Mouse (Mus musculus) hindbrain, embryonic 16.5 days (tissue): ENCODE results near the gene Il31ra. TPM values are rescaled to one million over a fixed set of nuclear protein-coding genes. Genes with fewer than 3 reads are reported as not detected.
"Not testable (repeated sequence)": the region's sequence is repeated elsewhere in the genome, so short reads cannot be mapped to it uniquely, and the experiment has no call there.

Experiments used
- ATAC-seq: fragments of 200-750 bp; cut with Nextera tagmentation; 2 replicates; pipeline ENCODE4 v1.8.0; 2017; ENCODE audit warnings: moderate TSS enrichment, moderate library complexity
- H3K27ac ChIP-seq: fragments of 300-500 bp; sonication (generic); 2 replicates; pipeline ENCODE4 v1.5.1; 2014; ENCODE audit warnings: low read depth, mild to moderate bottlenecking, control low read depth, low read length, moderate library complexity
- H3K27me3 ChIP-seq: fragments of 300-500 bp; sonication (generic); replicated peaks from 2 replicates; pipeline ENCODE4 v1.6.1; 2014; ENCODE audit warnings: low read length; ENCODE audit not compliant: control insufficient read depth, insufficient read depth
- H3K36me3 ChIP-seq: fragments of 300-500 bp; sonication (generic); 2 replicates; pipeline ENCODE4 v1.6.1; 2014; ENCODE audit warnings: mild to moderate bottlenecking, low read length, moderate library complexity, mixed read lengths; ENCODE audit not compliant: control insufficient read depth, insufficient read depth
- H3K4me1 ChIP-seq: fragments of 300-500 bp; sonication (generic); 2 replicates; pipeline ENCODE4 v1.6.1; 2014; ENCODE audit warnings: low read depth, low read length; ENCODE audit not compliant: control insufficient read depth, insufficient read depth
- H3K4me2 ChIP-seq: fragments of 300-500 bp; sonication (generic); 2 replicates; pipeline ENCODE4 v1.6.1; 2014; ENCODE audit warnings: mild to moderate bottlenecking, low read length, control low read depth, moderate library complexity
- H3K4me3 ChIP-seq: fragments of 300-500 bp; sonication (generic); 2 replicates; pipeline ENCODE4 v1.5.1; 2014; ENCODE audit warnings: mild to moderate bottlenecking, low read length, control low read depth, moderate library complexity
- H3K9ac ChIP-seq: fragments of 300-500 bp; sonication (generic); 2 replicates; pipeline ENCODE4 v1.6.1; 2014; ENCODE audit warnings: low read depth, mild to moderate bottlenecking, control low read depth, low read length, moderate library complexity
- H3K9me3 ChIP-seq: fragments of 300-500 bp; sonication (generic); 2 replicates; pipeline ENCODE4 v1.6.1; 2014; ENCODE audit warnings: mild to moderate bottlenecking, low read length, moderate library complexity; ENCODE audit not compliant: control insufficient read depth
- WGBS: fragments of 180-500 bp; shearing (Covaris S2); extraction: QIAGEN DNeasy Blood & Tissue Kit; methylation state at CpG from one replicate; pipeline ENCODE4 v1.1.7; 2014; 5-methylcytosine and 5-hydroxymethylcytosine counted together
- polyA plus RNA-seq: library from polyadenylated mRNA; unstranded; fragments of >200 nt; fragmentation: Nextera tagmentation; extraction: Ambion mirVana; gene quantifications from 2 replicates; pipeline ENCODE4 v1.2.1, GENCODE M21; 2015

Gene Il31ra
- polyA plus RNA-seq, result 0.16 TPM in 1 of 2 replicates, not detected in the other

DNA sequence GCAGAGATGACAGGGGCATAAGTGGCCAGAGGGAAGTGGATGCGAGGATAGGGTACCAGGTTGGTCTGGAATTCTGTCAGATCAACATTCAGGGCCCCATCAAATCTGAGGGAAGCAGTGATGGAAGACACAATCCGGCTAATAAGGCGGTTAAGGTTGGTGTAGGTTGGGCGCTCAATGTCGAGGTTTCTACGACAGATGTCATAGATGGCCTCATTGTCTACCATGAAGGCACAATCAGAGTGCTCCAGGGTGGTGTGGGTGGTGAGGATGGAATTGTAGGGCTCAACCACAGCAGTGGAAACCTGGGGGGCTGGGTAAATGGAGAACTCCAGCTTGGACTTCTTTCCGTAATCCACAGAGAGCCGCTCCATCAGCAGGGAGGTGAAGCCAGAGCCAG, at the start of gene Il31ra:
TSS of gene Il31ra (minus strand) at position 101 of the 400 bp plus-strand sequence.
- WGBS, result 100% methylated on average over 3 of the region's 8 CpGs
- not testable (repeated sequence) for H3K4me3 ChIP-seq, H3K27ac ChIP-seq, H3K4me2 ChIP-seq, H3K36me3 ChIP-seq, H3K4me1 ChIP-seq, H3K27me3 ChIP-seq, H3K9me3 ChIP-seq, ATAC-seq, H3K9ac ChIP-seq

DNA sequence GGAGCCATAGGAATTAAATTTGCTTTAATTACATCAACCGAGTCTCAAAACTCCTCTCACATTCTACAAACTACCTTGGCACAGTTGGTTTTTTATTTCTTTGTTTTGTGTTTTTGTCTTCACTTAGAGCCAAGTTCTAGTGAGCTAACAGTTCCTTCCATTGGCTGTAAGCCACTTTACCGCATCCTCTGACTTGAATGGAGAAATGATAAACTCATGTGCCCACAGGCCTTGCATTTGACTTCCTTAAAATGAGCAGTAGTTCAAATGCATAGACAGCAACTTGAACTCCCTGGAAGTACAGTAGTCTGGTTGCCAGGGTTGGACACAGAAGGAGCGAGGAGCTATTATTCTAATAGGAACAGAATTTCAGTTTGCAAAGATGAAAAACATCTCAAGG, 48.7 kb upstream of the Il31ra start:
- 89% methylated on average over 3 of the region's 3 CpGs for WGBS
- Histone ChIP-seq H3K9ac (no peak overlapping the region), H3K4me1 (no peaks in the 10 kb centered on the region), H3K4me2 (no peak overlapping the region), H3K27ac (no peak overlapping the region), H3K4me3 (no peak overlapping the region), H3K9me3 (no peaks in the 10 kb centered on the region), H3K36me3 (no peaks in the 10 kb centered on the region), H3K27me3 (no peaks in the 10 kb centered on the region)
- no peak for ATAC-seq

DNA sequence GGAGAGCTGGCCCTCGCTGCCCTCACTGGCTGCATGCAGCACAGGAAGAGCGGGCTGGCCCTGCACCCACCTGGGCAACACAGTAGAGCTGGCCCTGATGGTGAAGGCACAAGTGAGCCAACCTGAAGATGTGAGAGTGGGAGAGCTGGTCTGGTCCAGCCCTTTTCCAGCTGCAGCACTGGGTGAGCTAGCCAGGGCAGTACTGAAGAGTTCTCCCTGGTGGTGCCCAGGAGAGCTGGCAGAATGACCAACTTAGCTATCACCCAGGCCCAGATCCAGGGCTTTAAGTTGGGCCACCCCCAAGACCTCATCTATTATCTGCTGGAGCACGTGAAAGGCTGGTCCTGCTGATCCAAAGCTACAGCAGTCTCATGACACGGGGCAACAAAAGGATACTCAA, 45.0 kb upstream of the Il31ra start:
- Histone ChIP-seq H3K4me3 (no peak overlapping the region), H3K27me3 (no peaks in the 10 kb centered on the region), H3K4me2 (no peak overlapping the region), H3K9ac (no peak overlapping the region), H3K9me3 (no peaks in the 10 kb centered on the region), H3K36me3 (no peaks in the 10 kb centered on the region), H3K27ac (no peak overlapping the region), H3K4me1 (no peaks in the 10 kb centered on the region)
- 65% methylated on average over 4 of the region's 4 CpGs for WGBS
- no peak for ATAC-seq

DNA sequence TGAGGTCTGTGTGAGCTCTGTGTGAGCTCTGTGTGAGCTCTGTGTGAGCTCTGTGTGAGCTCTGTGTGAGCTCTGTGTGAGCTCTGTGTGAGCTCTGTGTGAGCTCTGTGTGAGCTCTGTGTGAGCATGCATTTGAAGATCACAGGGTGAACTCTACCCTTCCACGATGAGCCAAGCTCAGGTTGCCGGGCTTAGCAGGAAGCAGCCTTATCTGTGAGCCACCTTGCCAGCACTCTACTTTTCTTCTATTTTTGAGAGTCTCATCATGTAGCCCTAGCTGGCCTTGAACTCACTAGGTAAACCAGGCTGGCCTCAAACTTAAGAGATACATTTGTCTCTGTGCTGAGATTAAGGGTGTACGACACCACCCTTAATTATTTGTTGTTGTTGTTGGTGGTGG, 42.3 kb upstream of the Il31ra start:
- H3K4me3 ChIP-seq, result no peak overlapping the region
- no peaks in the 10 kb centered on the region for H3K9me3 ChIP-seq
- H3K27me3 ChIP-seq, result no peaks in the 10 kb centered on the region
- H3K27ac ChIP-seq, result no peak overlapping the region
- no peak overlapping the region for H3K9ac ChIP-seq
- H3K4me2 ChIP-seq, result no peak overlapping the region
- H3K4me1 ChIP-seq, result no peaks in the 10 kb centered on the region
- WGBS, result 38% methylated on average over 3 of the region's 3 CpGs
- no peaks in the 10 kb centered on the region for H3K36me3 ChIP-seq
- no peak for ATAC-seq

DNA sequence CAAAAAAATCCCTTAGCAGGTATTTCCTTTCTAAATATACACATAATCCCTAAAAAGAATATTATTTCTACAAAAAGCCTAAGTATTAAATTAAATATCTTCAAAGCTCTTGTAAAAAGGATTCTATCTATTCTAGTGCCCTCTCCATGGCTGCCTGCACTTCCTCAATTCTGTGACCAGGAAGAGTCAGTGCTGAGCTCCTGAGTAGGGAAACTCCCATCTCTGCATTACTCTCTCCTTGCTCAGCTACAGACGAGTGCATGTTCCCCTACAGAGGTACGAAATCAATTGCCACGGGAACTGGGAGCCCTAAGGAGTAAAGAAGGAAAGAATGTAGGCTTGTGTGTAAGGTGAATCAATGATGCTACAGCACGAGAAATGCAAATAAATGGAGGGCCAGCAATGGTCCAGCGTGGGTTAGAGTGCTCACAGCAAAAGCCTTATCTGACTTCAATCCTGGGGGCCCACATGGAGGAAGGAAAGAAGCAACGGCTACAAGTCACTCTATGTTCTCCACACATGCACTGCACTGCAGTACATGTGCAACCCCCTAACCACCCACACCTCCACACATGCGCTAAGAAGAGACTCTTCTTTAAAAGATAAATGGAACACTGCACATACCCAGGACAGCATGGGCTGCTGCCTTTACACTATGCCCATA, 41.1 kb upstream of the Il31ra start:
- Histone ChIP-seq H3K9me3 (no peaks in the 10 kb centered on the region), H3K4me2 (no peak overlapping the region)
- WGBS, result 59% methylated on average over 7 of the region's 7 CpGs

DNA sequence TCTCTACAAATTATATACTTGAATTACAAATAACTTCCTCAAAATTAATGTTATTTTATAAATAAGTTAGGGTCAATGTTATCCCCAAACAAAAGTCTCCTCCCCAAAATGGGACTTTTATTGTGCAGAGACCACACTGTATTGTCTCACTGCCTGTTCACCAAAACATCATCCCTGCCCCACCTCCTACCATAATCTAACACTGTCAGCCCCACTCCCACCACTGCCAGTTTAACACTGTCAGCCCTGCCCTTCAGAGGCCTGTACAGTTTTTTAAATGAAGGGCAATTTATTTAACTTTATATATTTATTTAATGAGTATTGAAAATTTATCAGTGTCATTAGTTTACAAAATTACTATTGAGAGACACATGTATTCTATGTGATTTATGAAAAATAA, 31.4 kb upstream of the Il31ra start:
- H3K27ac ChIP-seq, result no peak overlapping the region
- no peaks in the 10 kb centered on the region for H3K9me3 ChIP-seq
- no peaks in the 10 kb centered on the region for H3K4me1 ChIP-seq
- no peak overlapping the region for H3K4me2 ChIP-seq
- no peak overlapping the region for H3K9ac ChIP-seq
- no peaks in the 10 kb centered on the region for H3K27me3 ChIP-seq
- H3K36me3 ChIP-seq, result no peaks in the 10 kb centered on the region
- ATAC-seq, result no peak
- H3K4me3 ChIP-seq, result no peak overlapping the region

More for the DNA sequence above, 41.1 kb upstream of the Il31ra start:
- ATAC-seq, result no peak
- Histone ChIP-seq H3K27me3 (no peaks in the 10 kb centered on the region), H3K27ac (no peak overlapping the region), H3K9ac (no peak overlapping the region), H3K4me1 (no peaks in the 10 kb centered on the region), H3K36me3 (no peaks in the 10 kb centered on the region), H3K4me3 (no peak overlapping the region)

DNA sequence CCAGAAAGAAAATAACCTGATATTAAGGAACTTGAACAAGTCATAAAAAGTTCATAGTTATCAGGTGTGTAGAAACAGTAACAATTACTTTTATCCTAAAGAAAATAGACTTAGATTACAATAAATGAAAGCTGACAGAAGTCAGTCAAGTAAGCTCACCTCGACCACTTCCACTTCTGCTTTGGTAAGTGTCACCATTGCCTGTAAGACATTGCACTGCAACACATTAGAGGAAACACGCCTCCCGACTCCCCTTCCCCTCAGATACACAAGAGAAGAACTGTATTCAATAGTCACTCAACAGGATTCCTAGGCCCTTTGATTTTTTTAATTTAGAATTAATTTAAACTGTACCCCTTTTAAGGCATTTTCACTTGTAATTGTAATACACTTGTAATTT, 30.5 kb upstream of the Il31ra start:
- no peak overlapping the region for H3K4me2 ChIP-seq
- no peaks in the 10 kb centered on the region for H3K27me3 ChIP-seq
- no peak for ATAC-seq
- no peak overlapping the region for H3K27ac ChIP-seq
- H3K9me3 ChIP-seq, result no peaks in the 10 kb centered on the region
- no peak overlapping the region for H3K9ac ChIP-seq
- no peak overlapping the region for H3K4me3 ChIP-seq
- H3K36me3 ChIP-seq, result no peaks in the 10 kb centered on the region
- 88% methylated on average over 3 of the region's 3 CpGs for WGBS
- H3K4me1 ChIP-seq, result no peaks in the 10 kb centered on the region

DNA sequence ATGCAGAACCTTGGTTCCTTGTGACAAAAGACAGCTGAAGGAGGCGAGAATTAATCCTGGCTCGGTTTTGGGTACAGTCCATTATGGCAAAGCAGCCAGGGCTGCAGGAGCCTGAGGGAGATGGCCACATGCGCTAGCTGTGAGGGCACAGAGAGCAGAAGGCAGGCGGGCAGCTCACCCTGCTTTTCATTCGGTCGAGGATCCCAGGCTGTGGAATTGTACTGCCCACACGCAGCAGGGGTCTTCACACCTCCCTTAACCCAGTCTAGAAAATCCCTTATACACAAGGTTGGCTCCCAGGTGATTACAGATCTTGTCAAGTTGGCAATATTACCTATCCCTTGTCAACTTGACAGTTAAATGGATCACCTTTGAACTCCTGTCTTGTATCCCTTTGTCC, 29.5 kb upstream of the Il31ra start:
- Histone ChIP-seq H3K9me3 (no peaks in the 10 kb centered on the region), H3K9ac (no peak overlapping the region), H3K27ac (no peak overlapping the region), H3K27me3 (no peaks in the 10 kb centered on the region), H3K4me1 (no peaks in the 10 kb centered on the region), H3K36me3 (no peaks in the 10 kb centered on the region), H3K4me2 (no peak overlapping the region), H3K4me3 (no peak overlapping the region)
- 54% methylated on average over 7 of the region's 7 CpGs for whole genome bisulfite sequencing
- no peak for ATAC-seq

DNA sequence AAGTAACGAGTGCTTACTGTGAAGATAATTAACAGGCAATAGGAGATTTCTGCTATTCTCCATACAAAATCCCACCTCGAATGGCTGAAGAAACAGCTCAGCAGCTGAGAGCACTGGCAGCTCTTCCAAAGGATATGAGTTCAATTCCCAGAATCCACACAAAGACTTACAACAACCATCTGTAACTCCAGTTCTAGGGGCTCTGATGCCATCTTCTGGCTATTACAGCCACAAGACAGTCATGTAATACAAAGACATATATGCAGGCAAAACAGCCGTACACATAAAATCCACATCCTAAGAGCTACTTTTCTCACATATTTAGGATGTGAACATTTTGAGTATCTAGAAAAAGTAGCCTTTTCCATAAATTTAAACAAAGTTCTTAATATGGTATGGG, 27.4 kb upstream of the Il31ra start:
- no peak overlapping the region for H3K4me3 ChIP-seq
- 76% methylated on average over 3 of the region's 3 CpGs for WGBS
- no peaks in the 10 kb centered on the region for H3K36me3 ChIP-seq
- no peak overlapping the region for H3K27ac ChIP-seq
- no peaks in the 10 kb centered on the region for H3K9me3 ChIP-seq
- no peaks in the 10 kb centered on the region for H3K27me3 ChIP-seq
- no peaks in the 10 kb centered on the region for H3K4me1 ChIP-seq
- no peak overlapping the region for H3K9ac ChIP-seq
- no peak overlapping the region for H3K4me2 ChIP-seq
- no peak for ATAC-seq

DNA sequence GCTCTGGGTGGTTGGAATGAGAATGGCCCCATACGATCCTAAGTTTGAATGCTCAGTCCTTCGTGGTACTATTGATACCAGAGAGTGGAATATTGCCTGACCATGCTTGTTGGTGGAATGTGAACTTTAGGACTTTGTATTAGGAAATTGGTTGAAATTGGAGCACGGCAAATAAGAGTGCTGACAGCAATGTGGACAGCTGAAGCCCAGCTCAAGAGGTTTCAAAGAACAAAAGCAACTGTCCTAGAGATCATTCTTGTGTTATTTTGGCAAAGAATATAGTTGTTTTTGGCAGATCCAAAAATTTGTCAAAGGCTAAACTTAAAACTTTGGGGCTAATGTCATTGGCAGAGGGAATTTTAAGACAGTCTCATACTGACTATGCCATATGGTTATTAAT, 14.4 kb upstream of the Il31ra start:
- no peak overlapping the region for H3K27ac ChIP-seq
- H3K36me3 ChIP-seq, result no peaks in the 10 kb centered on the region
- WGBS, result 90% methylated on average over 3 of the region's 3 CpGs
- H3K27me3 ChIP-seq, result no peaks in the 10 kb centered on the region
- no peaks in the 10 kb centered on the region for H3K9me3 ChIP-seq
- H3K4me2 ChIP-seq, result no peak overlapping the region
- no peak overlapping the region for H3K9ac ChIP-seq
- H3K4me3 ChIP-seq, result no peak overlapping the region
- H3K4me1 ChIP-seq, result no peaks in the 10 kb centered on the region
- ATAC-seq, result no peak
